Mouse (Mus musculus) kidney, adult 9 months (tissue): ENCODE measurements around the gene Scgb2b15.
"Not testable (repeated sequence)": the region's sequence is repeated elsewhere in the genome, so short reads cannot be mapped to it uniquely, and the experiment has no call there.

Experiments used
- DNase-seq: peaks from one replicate; pipeline ENCODE4 v3.0.0; 2022

Gene Scgb2b15

GRCm38 (mm10) chr7:32829562-32829961 lies at the start of gene Scgb2b15:
Gene Scgb2b15 (minus strand): TSS chr7:32829662.
- not testable (repeated sequence) for DNase-seq

- DNase-seq, result not testable (repeated sequence)
Observed at GRCm38 (mm10) chr7:32836254-32836653, 6.8 kb upstream of the Scgb2b15 start, which contains the start of gene Scgb1b15. Gene Scgb1b15 (plus strand): TSS chr7:32836554.
